Mouse (Mus musculus) midbrain, postnatal 0 days (tissue): ENCODE data around the gene Nudt3. TPM values are rescaled to one million over a fixed set of nuclear protein-coding genes. Genes with fewer than 3 reads are reported as not detected.

ENCODE experiments used
- ATAC-seq: fragments of 200-750 bp; cut with Nextera tagmentation; 2 replicates; pipeline ENCODE4 v1.8.0; 2017; ENCODE audit warnings: moderate number of reproducible peaks, mild to moderate bottlenecking, moderate TSS enrichment, moderate library complexity; ENCODE audit not compliant: low FRiP score
- DNase-seq: peaks from one replicate; pipeline ENCODE4 v3.0.0-alpha.2; 2015; ENCODE audit warnings: low spot score
- H3K27ac ChIP-seq: fragments of 300-500 bp; sonication (generic); 2 replicates; pipeline ENCODE4 v1.5.1; 2014; ENCODE audit warnings: low read depth, mild to moderate bottlenecking, low read length, mixed read lengths
- H3K27me3 ChIP-seq: fragments of 300-500 bp; sonication (generic); 2 replicates; pipeline ENCODE4 v1.6.1; 2014; ENCODE audit warnings: low read length, control low read depth, mixed read lengths; ENCODE audit not compliant: insufficient read depth
- H3K36me3 ChIP-seq: fragments of 300-500 bp; sonication (generic); 2 replicates; pipeline ENCODE4 v1.6.1; 2014; ENCODE audit warnings: low read length, control low read depth, mixed read lengths; ENCODE audit not compliant: insufficient read depth
- H3K4me1 ChIP-seq: fragments of 300-500 bp; sonication (generic); 2 replicates; pipeline ENCODE4 v1.6.1; 2014; ENCODE audit warnings: mild to moderate bottlenecking, control low read depth, antibody characterized with exemption, low read length, mixed read lengths; ENCODE audit not compliant: insufficient read depth
- H3K4me2 ChIP-seq: fragments of 300-500 bp; sonication (generic); 2 replicates; pipeline ENCODE4 v1.6.1; 2014; ENCODE audit warnings: low read depth, mild to moderate bottlenecking, low read length, mixed read lengths; ENCODE audit not compliant: poor library complexity, severe bottlenecking
- H3K4me3 ChIP-seq: fragments of 300-500 bp; sonication (generic); 2 replicates; pipeline ENCODE4 v1.5.1; 2014; ENCODE audit warnings: low read depth, mild to moderate bottlenecking, low read length, moderate library complexity
- H3K9ac ChIP-seq: fragments of 300-500 bp; sonication (generic); replicated peaks from 2 replicates; pipeline ENCODE4 v1.6.1; 2014; ENCODE audit warnings: mild to moderate bottlenecking, low read length, moderate library complexity, mixed read lengths; ENCODE audit not compliant: poor library complexity, severe bottlenecking
- H3K9me3 ChIP-seq: fragments of 300-500 bp; sonication (generic); 2 replicates; pipeline ENCODE4 v1.6.1; 2016; ENCODE audit warnings: low read length, control low read depth
- CTCF ChIP-seq: IDR thresholded peaks from 2 replicates; pipeline ENCODE4 v1.5.1; 2016; ENCODE audit warnings: antibody characterized with exemption, mild to moderate bottlenecking
- WGBS: fragments of 180-500 bp; shearing (Covaris S2); extraction: QIAGEN DNeasy Blood & Tissue Kit; methylation state at CpG from one replicate; pipeline ENCODE4 v1.1.7; 2014; 5-methylcytosine and 5-hydroxymethylcytosine counted together
- polyA plus RNA-seq: library from polyadenylated mRNA; unstranded; fragments of >200 nt; fragmentation: Nextera tagmentation; extraction: Ambion mirVana; gene quantifications from 2 replicates; pipeline ENCODE4 v1.2.1, GENCODE M21; 2015
- total RNA-seq: library from RNA; depleted of rRNA; stranded (reverse); fragments of >200 nt; gene quantifications from 2 replicates; pipeline ENCODE4 v1.2.3, GENCODE M21; 2014

Gene Nudt3
- total and polyA plus RNA-seq, 2 experiments from 2014 or later: 203 to 280 TPM

GRCm38 (mm10) chr17:27555075-27555511 lies 68.2 kb downstream of the Nudt3 start:
- Histone ChIP-seq H3K4me1 (peaks cover 14% of the 10 kb centered on the region; the same call in 1 of the 2 replicates), H3K36me3 (peaks cover 2% of the 10 kb centered on the region; the same call in 1 of the 2 replicates), H3K9ac (0 out of 2 replicates have a peak overlapping the region, but pooled peaks have one; percentile 29), H3K9me3 (no peaks in the 10 kb centered on the region), H3K27me3 (peaks cover 5% of the 10 kb centered on the region; the same call in 1 of the 2 replicates), H3K4me3 (peak overlapping the region; percentile 82; the same call in 1 of the 2 replicates), H3K4me2 (peak overlapping the region; percentile 91), H3K27ac (no peak overlapping the region)
- no peak for TF ChIP-seq CTCF
- 1% methylated on average over 23 of the region's 39 CpGs for WGBS
- ATAC-seq (no peak), DNase-seq (no peak)

GRCm38 (mm10) chr17:27554062-27554960 lies 69.0 kb downstream of the Nudt3 start:
- peaks cover 14% of the 10 kb centered on the region; the same call in 1 of the 2 replicates for H3K4me1 ChIP-seq
- TF ChIP-seq CTCF: no peak
- no peak overlapping the region for H3K4me2 ChIP-seq
- no peak for DNase-seq
- H3K36me3 ChIP-seq: no peaks in the 10 kb centered on the region
- H3K9ac ChIP-seq: no peak overlapping the region
- WGBS: 55% methylated on average over 20 of the region's 20 CpGs
- H3K4me3 ChIP-seq: peak overlapping the region; percentile 82; the same call in 1 of the 2 replicates
- ATAC-seq: no peak
- H3K27ac ChIP-seq: no peak overlapping the region
- peaks cover 5% of the 10 kb centered on the region; the same call in 1 of the 2 replicates for H3K27me3 ChIP-seq
- no peaks in the 10 kb centered on the region for H3K9me3 ChIP-seq

DNA sequence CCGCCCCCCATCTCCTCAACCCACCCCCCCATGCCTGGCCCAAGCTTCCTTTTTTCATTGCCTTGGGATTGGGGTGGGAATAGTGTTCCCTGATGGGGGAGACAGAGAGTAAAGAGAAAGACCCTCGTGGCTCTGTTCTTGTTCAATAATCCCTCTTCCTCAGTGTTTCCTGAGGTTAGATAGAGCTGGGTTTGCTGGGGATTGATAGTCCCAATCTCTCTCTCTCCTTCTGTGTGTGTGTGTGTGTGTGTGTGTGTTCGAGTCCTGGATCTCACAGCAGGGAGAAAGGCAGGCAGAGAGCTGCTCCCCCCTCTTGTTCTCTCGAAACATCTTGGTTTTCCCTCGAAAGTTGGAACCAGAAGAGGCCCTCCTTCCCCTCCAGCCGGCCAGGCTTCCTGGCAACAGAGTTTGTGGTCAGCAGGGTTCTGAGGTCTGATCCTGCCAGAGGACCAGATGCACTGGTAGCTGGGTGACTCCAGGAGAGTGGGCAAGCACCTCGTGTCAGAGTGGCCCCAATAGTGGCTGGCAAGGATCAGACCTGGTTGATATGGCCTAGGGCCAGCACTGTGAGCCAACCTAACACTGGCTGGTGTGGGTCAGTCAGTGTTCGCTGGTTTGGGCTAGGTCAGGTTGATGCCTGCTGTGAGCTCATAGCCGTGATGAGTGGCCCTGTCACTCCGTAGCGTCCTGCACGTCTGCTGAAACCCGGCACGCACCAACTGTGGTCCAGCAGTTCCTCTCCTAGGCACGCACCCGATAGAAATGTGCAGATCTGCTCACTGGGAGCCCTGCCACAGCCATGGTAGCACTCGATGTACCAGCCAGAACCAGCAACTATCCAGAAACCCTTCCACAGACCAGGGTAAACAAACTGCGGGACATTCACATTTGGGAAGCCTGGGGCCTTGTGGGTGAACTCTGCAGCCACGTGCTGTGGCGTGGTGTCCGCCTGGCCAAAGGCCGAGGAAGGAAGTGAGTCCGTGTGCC lies 70.8 kb downstream of the Nudt3 start:
- no peak for DNase-seq
- ATAC-seq: no peak
- no peak for TF ChIP-seq CTCF

DNA sequence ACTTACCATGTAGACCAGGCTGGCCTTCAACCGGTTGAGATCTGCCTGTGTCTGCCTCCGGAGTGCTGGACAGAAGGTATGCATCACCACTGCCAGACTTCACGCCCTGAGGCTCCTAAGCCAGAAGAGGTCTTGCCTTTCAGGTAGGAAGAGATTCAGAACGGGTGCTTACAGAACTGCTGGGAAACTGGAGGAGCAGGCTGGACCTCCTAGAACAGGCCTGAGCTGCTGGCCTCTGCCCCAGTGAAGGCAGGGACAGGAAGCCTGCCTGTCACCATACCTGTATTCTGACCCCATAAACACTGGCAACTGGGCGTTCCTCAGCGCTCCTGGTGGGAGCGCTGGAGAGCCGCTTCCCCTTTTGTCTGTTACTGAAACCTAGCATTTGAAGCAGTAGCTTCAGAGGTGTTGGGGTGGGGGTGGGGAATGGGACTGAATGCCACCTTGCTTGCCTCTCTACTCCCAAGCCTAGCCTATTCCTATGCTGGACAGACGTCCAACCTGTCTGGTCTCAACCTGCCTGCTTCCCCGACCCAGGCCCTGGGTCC lies 71.8 kb downstream of the Nudt3 start:
- Histone ChIP-seq H3K27me3 (peaks cover 5% of the 10 kb centered on the region; the same call in 1 of the 2 replicates), H3K4me3 (no peak overlapping the region), H3K4me2 (no peak overlapping the region), H3K4me1 (no peaks in the 10 kb centered on the region), H3K9me3 (no peaks in the 10 kb centered on the region), H3K36me3 (no peaks in the 10 kb centered on the region), H3K27ac (no peak overlapping the region), H3K9ac (no peak overlapping the region)
- WGBS: 70% methylated on average over 10 of the region's 10 CpGs
- no peak for DNase-seq
- ATAC-seq: no peak
- no peak for TF ChIP-seq CTCF

More for the DNA sequence above, 70.8 kb downstream of the Nudt3 start:
- Histone ChIP-seq H3K9me3 (no peaks in the 10 kb centered on the region), H3K27ac (no peak overlapping the region), H3K4me1 (peaks cover 1% of the 10 kb centered on the region; the same call in 1 of the 2 replicates), H3K4me3 (no peak overlapping the region), H3K27me3 (peaks cover 5% of the 10 kb centered on the region; the same call in 1 of the 2 replicates), H3K4me2 (no peak overlapping the region), H3K9ac (no peak overlapping the region), H3K36me3 (no peaks in the 10 kb centered on the region)
- WGBS: 76% methylated on average over 23 of the region's 23 CpGs

- no peak overlapping the region for H3K27ac ChIP-seq
- H3K36me3 ChIP-seq: no peaks in the 10 kb centered on the region
- no peak for DNase-seq
- no peaks in the 10 kb centered on the region; the same call in 1 of the 2 replicates for H3K27me3 ChIP-seq
- no peak for ATAC-seq
- no peaks in the 10 kb centered on the region for H3K4me1 ChIP-seq
- H3K4me2 ChIP-seq: no peak overlapping the region
- no peaks in the 10 kb centered on the region for H3K9me3 ChIP-seq
- no peak for TF ChIP-seq CTCF
- no peak overlapping the region for H3K9ac ChIP-seq
- 49% methylated on average over 8 of the region's 8 CpGs for WGBS
- H3K4me3 ChIP-seq: no peak overlapping the region
These were observed 74.1 kb downstream of the Nudt3 start for GRCm38 (mm10) chr17:27549234-27549633.
